Mouse (Mus musculus): ENCODE results near the gene Pdxdc1. TPM values are rescaled to one million over a fixed set of nuclear protein-coding genes. Genes with fewer than 3 reads are reported as not detected.
A peak's percentile ranks its signal among the peaks of the same experiment; 100 is the strongest.

Pdxdc1 gene
- polyA plus RNA-seq, 1 experiment, result 77.3 TPM

DNA sequence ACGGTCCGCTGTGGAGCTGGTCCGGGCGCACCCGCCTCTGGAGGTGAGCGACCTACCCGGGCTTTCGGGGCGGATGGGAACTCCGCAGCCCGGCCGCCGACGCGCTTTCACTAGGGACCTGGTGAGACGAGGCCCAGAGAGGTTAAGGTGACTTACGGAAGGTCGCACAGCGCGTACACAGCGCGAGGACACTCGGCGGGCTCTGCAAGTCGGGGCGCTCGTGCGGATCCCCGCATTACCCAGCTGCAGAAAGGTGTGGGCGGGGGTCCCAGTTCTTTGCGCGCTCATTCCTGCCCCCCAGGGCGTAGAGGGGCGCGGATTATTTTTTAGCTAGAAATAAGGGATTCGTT, 83.6 kb downstream of the Pdxdc1 start:
- H3K4me1 ChIP-seq (ENCODE audit: control insufficient read depth, insufficient read depth, low read length), result peaks cover 3% of the 10 kb centered on the region; the same call in 1 of the 2 replicates
- under 1% methylated on average over 36 of the region's 36 CpGs for WGBS

DNA sequence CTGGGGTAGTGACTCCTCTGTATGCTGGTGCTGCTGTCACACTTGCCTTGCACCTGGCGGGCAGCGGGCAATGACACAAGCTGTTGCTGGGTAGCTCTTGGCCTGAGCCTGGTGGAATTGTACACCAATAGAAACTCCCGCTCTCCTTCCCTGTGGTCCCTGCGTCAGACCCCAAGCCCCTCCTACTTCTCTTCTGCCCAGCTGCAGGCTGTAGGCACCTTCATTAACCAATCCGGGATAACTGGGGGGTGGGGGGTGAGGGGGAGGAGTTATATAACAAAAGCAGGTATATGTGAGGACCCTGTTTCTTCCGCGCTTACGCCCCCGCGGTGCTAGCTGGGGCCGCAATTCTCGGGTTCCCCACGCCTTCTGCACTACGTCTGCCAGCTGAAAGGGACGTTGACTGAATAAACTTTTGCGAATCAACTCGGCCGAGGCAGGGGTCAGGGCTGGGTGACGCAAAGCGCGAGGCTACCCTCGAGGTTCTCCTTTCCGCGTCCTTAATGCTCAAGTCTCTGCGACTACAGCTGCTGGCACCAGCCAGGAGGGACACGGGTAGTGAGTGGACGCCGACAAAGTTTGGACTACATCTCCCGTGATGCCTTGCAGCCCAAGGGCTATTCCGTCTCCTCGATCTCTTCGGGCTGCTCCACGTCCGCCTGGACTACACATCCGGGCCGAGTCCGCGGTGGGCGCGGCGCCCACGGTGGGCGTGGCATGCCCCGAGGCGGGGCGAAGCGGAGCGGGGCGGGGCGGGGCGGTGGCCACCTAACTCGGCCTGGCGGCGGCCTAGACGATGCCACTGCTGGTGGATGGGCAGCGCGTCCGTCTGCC, 84.2 kb downstream of the Pdxdc1 start, which contains the start of gene Ntan1:
TSS of gene Ntan1 (plus strand) at position 286 of the 834 bp plus-strand sequence.
- H3K27ac ChIP-seq (ENCODE audit: insufficient read depth, low read depth, low read length), result peak within 1 kb of the TSS; percentile 98
- peak; percentile 98 for DNase-seq
- H3K4me3 ChIP-seq (ENCODE audit: insufficient read depth, low read depth, low read length), result peak within 1 kb of the TSS; percentile 81
- under 1% methylated on average over 58 of the region's 58 CpGs for WGBS
- H3K36me3 ChIP-seq (ENCODE audit: control insufficient read depth, insufficient read depth, low read length), result no peaks in the 10 kb centered on the region
- H3K27me3 ChIP-seq (replicated peaks; ENCODE audit: control insufficient read depth, insufficient read depth, low read length), result no peaks in the 10 kb centered on the region
- peak; percentile 59 for TF ChIP-seq POLR2A (IDR thresholded peaks at IDR 0.05; ENCODE audit: low read depth, low read length)
- no peak for TF ChIP-seq CTCF (conservative IDR thresholded peaks at IDR 0.05; ENCODE audit: insufficient read depth, insufficient read length, low read depth, low read length)
- H3K4me1 ChIP-seq (ENCODE audit: control insufficient read depth, insufficient read depth, low read length), result peaks cover 3% of the 10 kb centered on the region; the same call in 1 of the 2 replicates

More for the DNA sequence above, 83.6 kb downstream of the Pdxdc1 start:
- TF ChIP-seq CTCF (conservative IDR thresholded peaks at IDR 0.05; ENCODE audit: insufficient read depth, insufficient read length, low read depth, low read length) (no peak), POLR2A (IDR thresholded peaks at IDR 0.05; ENCODE audit: low read depth, low read length) (no peak)
- DNase-seq, result no peak
- no peaks in the 10 kb centered on the region for H3K27me3 ChIP-seq (replicated peaks; ENCODE audit: control insufficient read depth, insufficient read depth, low read length)
- peak overlapping the region; percentile 32 for H3K27ac ChIP-seq (ENCODE audit: insufficient read depth, low read depth, low read length)
- H3K4me3 ChIP-seq (ENCODE audit: insufficient read depth, low read depth, low read length), result peak overlapping the region; percentile 81
- H3K36me3 ChIP-seq (ENCODE audit: control insufficient read depth, insufficient read depth, low read length), result no peaks in the 10 kb centered on the region

- H3K27ac ChIP-seq (ENCODE audit: insufficient read depth, low read depth, low read length), result no peak overlapping the region
- TF ChIP-seq POLR2A (IDR thresholded peaks at IDR 0.05; ENCODE audit: low read depth, low read length) (no peak), CTCF (conservative IDR thresholded peaks at IDR 0.05; ENCODE audit: insufficient read depth, insufficient read length, low read depth, low read length) (no peak)
- 0 out of 2 replicates have a peak, but pooled peaks cover 2% of the 10 kb centered on the region for H3K36me3 ChIP-seq (ENCODE audit: control insufficient read depth, insufficient read depth, low read length)
- H3K4me1 ChIP-seq (ENCODE audit: control insufficient read depth, insufficient read depth, low read length), result no peaks in the 10 kb centered on the region
- H3K4me3 ChIP-seq (ENCODE audit: insufficient read depth, low read depth, low read length), result no peak overlapping the region
- 81% methylated on average over 3 of the region's 3 CpGs for WGBS
- no peak for DNase-seq
- H3K27me3 ChIP-seq (replicated peaks; ENCODE audit: control insufficient read depth, insufficient read depth, low read length), result no peaks in the 10 kb centered on the region
Measured at GRCm38 (mm10) chr16:13813200-13813599, 89.7 kb downstream of the Pdxdc1 start.

DNA sequence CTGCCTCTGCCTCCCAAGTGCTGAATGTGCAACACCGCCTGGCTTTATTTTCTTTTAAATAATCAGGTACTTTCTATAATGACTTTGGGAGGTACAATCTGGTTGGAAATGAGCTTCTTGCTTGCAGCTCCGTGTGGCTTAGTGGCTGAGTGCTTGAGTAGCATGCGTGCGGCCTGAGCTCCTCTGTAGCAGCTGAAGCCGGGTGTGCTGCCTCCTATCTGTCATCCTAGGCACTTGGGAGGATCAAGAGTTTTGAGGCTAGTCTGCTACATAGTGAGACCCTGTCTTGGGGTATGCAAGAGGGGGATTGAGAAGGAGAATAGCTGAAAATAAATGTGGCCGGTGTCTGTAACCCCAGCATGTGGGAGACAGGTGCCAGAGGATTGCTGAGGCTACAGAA, 90.8 kb downstream of the Pdxdc1 start:
- no peak for DNase-seq
- Histone ChIP-seq H3K36me3 (ENCODE audit: control insufficient read depth, insufficient read depth, low read length) (peaks cover 2% of the 10 kb centered on the region), H3K4me1 (ENCODE audit: control insufficient read depth, insufficient read depth, low read length) (no peaks in the 10 kb centered on the region), H3K4me3 (ENCODE audit: insufficient read depth, low read depth, low read length) (no peak overlapping the region), H3K27ac (ENCODE audit: insufficient read depth, low read depth, low read length) (no peak overlapping the region), H3K27me3 (replicated peaks; ENCODE audit: control insufficient read depth, insufficient read depth, low read length) (no peaks in the 10 kb centered on the region)
- TF ChIP-seq POLR2A (IDR thresholded peaks at IDR 0.05; ENCODE audit: low read depth, low read length), result no peak
- TF ChIP-seq CTCF (conservative IDR thresholded peaks at IDR 0.05; ENCODE audit: insufficient read depth, insufficient read length, low read depth, low read length), result no peak
- WGBS, result 93% methylated on average over 6 of the region's 6 CpGs

GRCm38 (mm10) chr16:13808410-13808809, 94.5 kb downstream of the Pdxdc1 start:
- no peak overlapping the region for H3K4me3 ChIP-seq (ENCODE audit: insufficient read depth, low read depth, low read length)
- 85% methylated on average over 7 of the region's 7 CpGs for WGBS
- no peak overlapping the region for H3K27ac ChIP-seq (ENCODE audit: insufficient read depth, low read depth, low read length)
- no peaks in the 10 kb centered on the region for H3K4me1 ChIP-seq (ENCODE audit: control insufficient read depth, insufficient read depth, low read length)
- no peak for DNase-seq
- H3K27me3 ChIP-seq (replicated peaks; ENCODE audit: control insufficient read depth, insufficient read depth, low read length), result no peaks in the 10 kb centered on the region
- no peak for TF ChIP-seq POLR2A (IDR thresholded peaks at IDR 0.05; ENCODE audit: low read depth, low read length)
- no peak for TF ChIP-seq CTCF (conservative IDR thresholded peaks at IDR 0.05; ENCODE audit: insufficient read depth, insufficient read length, low read depth, low read length)
- H3K36me3 ChIP-seq (ENCODE audit: control insufficient read depth, insufficient read depth, low read length), result peaks cover 6% of the 10 kb centered on the region

DNA sequence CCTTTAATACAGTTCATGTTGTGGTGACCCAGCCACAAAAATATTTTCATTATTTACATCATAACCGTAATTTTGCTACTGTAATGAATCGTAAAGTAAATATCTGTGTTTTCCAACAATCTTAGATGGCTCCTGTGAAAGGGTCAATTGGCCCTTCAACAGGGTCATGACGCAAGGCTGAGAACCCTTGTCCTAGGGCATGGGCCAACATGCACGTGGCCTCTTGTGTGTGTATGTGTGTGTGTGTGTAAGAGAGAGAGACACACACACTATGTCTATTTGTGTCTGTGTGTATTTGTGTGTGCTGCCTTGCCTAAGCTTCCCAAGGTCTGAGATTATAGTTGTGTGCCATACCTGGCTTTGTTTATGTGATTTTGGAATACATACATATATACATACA, 95.3 kb downstream of the Pdxdc1 start:
- 89% methylated on average over 4 of the region's 4 CpGs for WGBS
- Histone ChIP-seq H3K4me1 (ENCODE audit: control insufficient read depth, insufficient read depth, low read length) (no peaks in the 10 kb centered on the region), H3K4me3 (ENCODE audit: insufficient read depth, low read depth, low read length) (no peak overlapping the region), H3K36me3 (ENCODE audit: control insufficient read depth, insufficient read depth, low read length) (peaks cover 6% of the 10 kb centered on the region), H3K27me3 (replicated peaks; ENCODE audit: control insufficient read depth, insufficient read depth, low read length) (no peaks in the 10 kb centered on the region), H3K27ac (ENCODE audit: insufficient read depth, low read depth, low read length) (no peak overlapping the region)
- TF ChIP-seq POLR2A (IDR thresholded peaks at IDR 0.05; ENCODE audit: low read depth, low read length) (no peak), CTCF (conservative IDR thresholded peaks at IDR 0.05; ENCODE audit: insufficient read depth, insufficient read length, low read depth, low read length) (no peak)
- DNase-seq, result no peak

GRCm38 (mm10) chr16:13804666-13805065, 98.3 kb downstream of the Pdxdc1 start:
- WGBS, result 79% methylated on average over 5 of the region's 5 CpGs
- Histone ChIP-seq H3K36me3 (ENCODE audit: control insufficient read depth, insufficient read depth, low read length) (peaks cover 8% of the 10 kb centered on the region), H3K4me3 (ENCODE audit: insufficient read depth, low read depth, low read length) (no peak overlapping the region), H3K27me3 (replicated peaks; ENCODE audit: control insufficient read depth, insufficient read depth, low read length) (no peaks in the 10 kb centered on the region), H3K4me1 (ENCODE audit: control insufficient read depth, insufficient read depth, low read length) (no peaks in the 10 kb centered on the region), H3K27ac (ENCODE audit: insufficient read depth, low read depth, low read length) (no peak overlapping the region)
- DNase-seq, result no peak
- TF ChIP-seq POLR2A (IDR thresholded peaks at IDR 0.05; ENCODE audit: low read depth, low read length), result no peak
- TF ChIP-seq CTCF (conservative IDR thresholded peaks at IDR 0.05; ENCODE audit: insufficient read depth, insufficient read length, low read depth, low read length), result no peak
